Mouse (Mus musculus): ENCODE measurements at regions not wholly inside any gene's neighbourhood (a gene's known extent, or its start where the extent isn't known, plus 50 kb on each side); places are given as distances from the start of the nearest gene placed in this dataset.

DNA sequence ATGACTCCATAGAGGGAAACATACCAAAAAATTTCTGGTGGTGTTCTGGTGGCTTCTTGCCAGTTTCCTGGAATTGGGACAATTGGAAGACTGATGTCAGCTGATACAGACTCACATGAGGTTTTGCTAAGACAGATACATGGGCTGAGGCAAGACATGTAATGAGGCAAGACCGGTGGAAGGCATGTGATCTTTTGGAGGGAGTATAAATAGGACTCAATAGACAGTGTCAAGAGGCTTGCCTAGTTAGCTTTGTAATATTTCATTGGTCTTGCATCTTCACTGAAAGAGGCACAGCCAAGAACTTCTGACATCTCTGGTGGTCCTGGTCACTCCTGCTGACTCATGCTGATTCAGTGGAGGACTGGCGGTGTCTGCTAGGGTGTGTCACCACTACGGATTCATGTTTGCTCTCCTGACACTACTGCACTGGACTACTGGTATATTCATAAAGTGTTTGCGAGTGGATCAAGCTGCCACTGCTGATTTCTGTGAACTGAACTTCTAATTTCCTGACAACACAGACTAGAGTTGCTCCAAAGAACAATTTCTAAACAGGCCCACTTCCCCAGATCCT lies 697.7 kb upstream of the 4930444P10Rik start:
- TF ChIP-seq POLR2A (IDR thresholded peaks at IDR 0.05; ENCODE audit: control insufficient read depth, extremely low read depth, insufficient read depth, low read length, poor library complexity) (no peak), CTCF (IDR thresholded peaks at IDR 0.05; ENCODE audit: borderline replicate concordance, control insufficient read depth, extremely low read depth, insufficient read depth, low read length, poor library complexity) (no peak)
